Mouse (Mus musculus): ENCODE measurements around the gene Zfp459. TPM values are rescaled to one million over a fixed set of nuclear protein-coding genes. Genes with fewer than 3 reads are reported as not detected.
A peak's percentile ranks its signal among the peaks of the same experiment; 100 is the strongest.
"Not testable (repeated sequence)": the region's sequence is repeated elsewhere in the genome, so short reads cannot be mapped to it uniquely, and the experiment has no call there.

The Zfp459 gene
- polyA plus RNA-seq (2012; rRNA removed) = 3.8 and 4.5 TPM in 2 replicates

- TF ChIP-seq CTCF (IDR thresholded peaks at IDR 0.05; ENCODE audit: extremely low read depth, insufficient read depth, low read length) = no peak
- no peak for TF ChIP-seq POLR2A (IDR thresholded peaks at IDR 0.05; ENCODE audit: extremely low read depth, insufficient read depth, low read length)
- Histone ChIP-seq H3K4me3 (ENCODE audit: insufficient read depth, low read length) (peak within 1 kb of the TSS; percentile 81), H3K4me1 (ENCODE audit: control insufficient read depth, insufficient read depth, low read length) (no peaks in the 10 kb centered on the region; the same call in 1 of the 2 replicates), H3K27ac (ENCODE audit: insufficient read depth, low read length) (no peak within 1 kb of the TSS)
These were observed at the start of gene Zfp459 for GRCm38 (mm10) chr13:67421207-67421857. TSS of gene Zfp459 (minus strand) at chr13:67421418.

- no peak for TF ChIP-seq POLR2A (IDR thresholded peaks at IDR 0.05; ENCODE audit: extremely low read depth, insufficient read depth, low read length)
- no peak for TF ChIP-seq CTCF (IDR thresholded peaks at IDR 0.05; ENCODE audit: extremely low read depth, insufficient read depth, low read length)
These were observed 48.1 kb upstream of the Zfp459 start for GRCm38 (mm10) chr13:67469274-67469673.

GRCm38 (mm10) chr13:67463506-67464185, 42.4 kb upstream of the Zfp459 start:
- not testable (repeated sequence) for H3K4me1 ChIP-seq (ENCODE audit: control insufficient read depth, insufficient read depth, low read length); H3K27ac ChIP-seq (ENCODE audit: insufficient read depth, low read length); H3K4me3 ChIP-seq (ENCODE audit: insufficient read depth, low read length)

More at GRCm38 (mm10) chr13:67469274-67469673, 48.1 kb upstream of the Zfp459 start:
- no peak overlapping the region for H3K4me3 ChIP-seq (ENCODE audit: insufficient read depth, low read length)
- H3K27ac ChIP-seq (ENCODE audit: insufficient read depth, low read length) = no peak overlapping the region
- no peaks in the 10 kb centered on the region for H3K4me1 ChIP-seq (ENCODE audit: control insufficient read depth, insufficient read depth, low read length)

- Histone ChIP-seq H3K4me3 (ENCODE audit: insufficient read depth, low read length) (peak overlapping the region; percentile 64; the same call in 1 of the 2 replicates), H3K27ac (ENCODE audit: insufficient read depth, low read length) (no peak overlapping the region), H3K4me1 (ENCODE audit: control insufficient read depth, insufficient read depth, low read length) (no peaks in the 10 kb centered on the region; the same call in 1 of the 2 replicates)
- TF ChIP-seq POLR2A (IDR thresholded peaks at IDR 0.05; ENCODE audit: extremely low read depth, insufficient read depth, low read length) (no peak), CTCF (IDR thresholded peaks at IDR 0.05; ENCODE audit: extremely low read depth, insufficient read depth, low read length) (no peak)
These were observed 30.7 kb upstream of the Zfp459 start for GRCm38 (mm10) chr13:67452021-67452309.

- TF ChIP-seq CTCF (IDR thresholded peaks at IDR 0.05; ENCODE audit: extremely low read depth, insufficient read depth, low read length) (no peak), POLR2A (IDR thresholded peaks at IDR 0.05; ENCODE audit: extremely low read depth, insufficient read depth, low read length) (peak; percentile 44)
These were observed 30.2 kb upstream of the Zfp459 start, which contains the start of gene Zfp874a for GRCm38 (mm10) chr13:67451172-67452020. TSS of gene Zfp874a (minus strand) at chr13:67451624.

GRCm38 (mm10) chr13:67437095-67437494, 15.9 kb upstream of the Zfp459 start:
- not testable (repeated sequence) for H3K4me3 ChIP-seq (ENCODE audit: insufficient read depth, low read length); H3K27ac ChIP-seq (ENCODE audit: insufficient read depth, low read length); H3K4me1 ChIP-seq (ENCODE audit: control insufficient read depth, insufficient read depth, low read length)

More at GRCm38 (mm10) chr13:67451172-67452020, 30.2 kb upstream of the Zfp459 start, which contains the start of gene Zfp874a:
- H3K4me1 ChIP-seq (ENCODE audit: control insufficient read depth, insufficient read depth, low read length) = no peaks in the 10 kb centered on the region; the same call in 1 of the 2 replicates
- 0 out of 2 replicates have a peak within 1 kb of the TSS, but pooled peaks have one; percentile 3 for H3K27ac ChIP-seq (ENCODE audit: insufficient read depth, low read length)
- peak within 1 kb of the TSS; percentile 64 for H3K4me3 ChIP-seq (ENCODE audit: insufficient read depth, low read length)

GRCm38 (mm10) chr13:67428116-67428515, 6.9 kb upstream of the Zfp459 start:
- Histone ChIP-seq H3K27ac (ENCODE audit: insufficient read depth, low read length) (no peak overlapping the region), H3K4me1 (ENCODE audit: control insufficient read depth, insufficient read depth, low read length) (no peaks in the 10 kb centered on the region), H3K4me3 (ENCODE audit: insufficient read depth, low read length) (no peak overlapping the region)
- TF ChIP-seq CTCF (IDR thresholded peaks at IDR 0.05; ENCODE audit: extremely low read depth, insufficient read depth, low read length) (no peak), POLR2A (IDR thresholded peaks at IDR 0.05; ENCODE audit: extremely low read depth, insufficient read depth, low read length) (no peak)

GRCm38 (mm10) chr13:67425699-67426098, 4.5 kb upstream of the Zfp459 start:
- not testable (repeated sequence) for H3K27ac ChIP-seq (ENCODE audit: insufficient read depth, low read length); H3K4me1 ChIP-seq (ENCODE audit: control insufficient read depth, insufficient read depth, low read length); H3K4me3 ChIP-seq (ENCODE audit: insufficient read depth, low read length)

GRCm38 (mm10) chr13:67422532-67422931, 1.3 kb upstream of the Zfp459 start:
- not testable (repeated sequence) for H3K27ac ChIP-seq (ENCODE audit: insufficient read depth, low read length); H3K4me3 ChIP-seq (ENCODE audit: insufficient read depth, low read length); H3K4me1 ChIP-seq (ENCODE audit: control insufficient read depth, insufficient read depth, low read length)
